Mouse (Mus musculus) erythroblast, embryonic 14.5 days (primary cell): ENCODE data around the gene Cd47.

Source experiments
- GATA1 ChIP-seq: IDR thresholded peaks from 2 replicates; pipeline ENCODE4 v1.6.1; 2012; ENCODE audit warnings: low read length, inconsistent platforms, mixed read lengths
- TAL1 ChIP-seq: IDR thresholded peaks from 3 replicates; pipeline ENCODE4 v1.6.1; 2012; ENCODE audit warnings: low read length, inconsistent platforms, mixed read lengths

- TF ChIP-seq TAL1: no peak
- no peak for TF ChIP-seq GATA1
These were observed 155.6 kb downstream of the Cd47 start for GRCm38 (mm10) chr16:49955952-49956351.
